Mouse (Mus musculus) E14TG2a.4 (cell line): ENCODE data around the gene Gm49396.

ENCODE experiments used
- CTCF ChIP-seq: conservative IDR thresholded peaks from 2 replicates; pipeline ENCODE4 v1.5.1; 2014; ENCODE audit warnings: low read length
- POU5F1 ChIP-seq: IDR thresholded peaks from 2 replicates; pipeline ENCODE4 v1.6.1; 2014; ENCODE audit warnings: low read length, borderline replicate concordance

GRCm38 (mm10) chr7:30522871-30523270 is 40.3 kb upstream of the Gm49396 start:
- TF ChIP-seq CTCF = no peak
- no peak for TF ChIP-seq POU5F1
